Mouse (Mus musculus) lung, adult 2 months (tissue): Measurements from ENCODE around the gene Erap1.

Experiments
- CTCF ChIP-seq: fragments of 200-500 bp; IDR thresholded peaks from 2 replicates; pipeline ENCODE4 v1.5.1; 2011; ENCODE audit warnings: mild to moderate bottlenecking, low read length, control low read depth; ENCODE audit not compliant: insufficient read depth
- POLR2A ChIP-seq: fragments of 200-500 bp; IDR thresholded peaks from 2 replicates; pipeline ENCODE4 v1.6.1; 2011; ENCODE audit warnings: low read depth, mild to moderate bottlenecking, control low read depth, low read length, borderline replicate concordance; ENCODE audit errors: extremely low read depth

- TF ChIP-seq POLR2A (no peak), CTCF (no peak)
Observed at GRCm38 (mm10) chr13:74632327-74632726, 7.0 kb upstream of the Erap1 start.
